ENCODE assay signal across 12 mouse cellular contexts in genomic region chr10:107230081-107230850, GRCm38 (mm10). TPM values are rescaled to one million over a fixed set of nuclear protein-coding genes. Genes with fewer than 3 reads are reported as not detected.
"Had no signal": no experiment of that assay in that cellular context is flagged by ENCODE, and none has a peak within 500 bp of the region (broad histone marks: within the 10 kb centered on the region; RNA-seq: fewer than 3 reads in every experiment).

No protein-coding gene starts in this region.

- DNase-seq: right cerebral cortex, adult 18-20 months; right cerebral cortex, postnatal 14 days; right cerebral cortex, postnatal 25 days; right cerebral cortex, postnatal 4 days; spleen, adult 18-20 months; thymus, adult 18-20 months; thymus, adult 2 months; thymus, postnatal 14 days; thymus, postnatal 25 days; thymus, postnatal 36 days; thymus, postnatal 4 days had no signal

RNA-seq across cellular contexts. Expression of gene Lin7a, which starts 41.2 kb away (rescaled TPM):
- total RNA-seq: neutrophil, adult 5-6 weeks had no signal
